Mouse (Mus musculus): ENCODE results near the gene Cdca3.

Gene Cdca3

DNA sequence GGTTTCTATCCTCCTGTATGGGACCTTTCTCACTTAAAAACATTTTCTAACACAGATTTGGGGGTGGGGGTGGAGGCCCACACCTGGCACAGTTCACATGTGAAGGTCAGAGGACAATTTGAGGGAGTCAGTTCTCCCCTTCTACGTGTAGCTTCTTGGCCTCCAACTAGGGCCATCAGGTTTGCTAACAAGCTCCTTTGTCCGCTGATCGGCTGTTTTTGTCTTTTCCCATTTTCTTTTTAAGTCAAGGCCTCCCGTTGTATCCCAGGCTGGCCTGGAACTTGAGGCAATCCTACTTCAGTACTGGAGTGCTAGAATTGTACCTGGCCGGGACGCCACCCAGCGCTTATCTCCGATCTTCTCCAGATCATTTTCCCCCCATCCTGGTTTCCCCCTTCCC is 2.3 kb downstream of the Cdca3 start:
- 90% methylated on average over 8 of the region's 8 CpGs for WGBS

DNA sequence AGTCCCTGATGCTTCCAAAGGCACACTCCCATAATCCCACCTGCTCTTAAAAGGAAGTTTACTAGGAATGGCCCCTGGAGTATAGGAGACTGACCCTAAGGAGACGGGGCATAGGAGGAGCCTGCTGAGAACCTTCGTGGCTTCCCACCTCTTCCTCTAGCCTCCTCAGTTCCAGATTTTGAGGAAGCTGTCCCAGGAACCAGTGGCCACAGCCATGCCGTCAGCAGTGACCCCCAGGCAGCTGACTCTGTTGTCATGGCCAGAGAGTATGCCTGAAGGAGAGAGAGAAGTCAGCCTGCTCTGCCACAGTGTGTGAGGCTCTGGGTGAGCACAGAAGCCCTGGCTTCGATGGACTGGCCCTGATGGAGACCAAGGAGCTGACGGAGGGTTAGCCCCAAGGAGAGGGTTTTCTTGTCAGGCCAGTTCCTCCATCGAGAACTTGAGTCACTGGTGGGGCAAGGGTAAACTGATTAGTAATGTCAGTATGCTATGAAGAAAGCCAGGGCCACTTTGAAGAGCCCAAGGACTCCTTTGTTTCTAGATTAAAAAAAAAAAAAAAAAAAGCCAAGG is 5.2 kb downstream of the Cdca3 start:
- 88% methylated on average over 6 of the region's 6 CpGs for WGBS

DNA sequence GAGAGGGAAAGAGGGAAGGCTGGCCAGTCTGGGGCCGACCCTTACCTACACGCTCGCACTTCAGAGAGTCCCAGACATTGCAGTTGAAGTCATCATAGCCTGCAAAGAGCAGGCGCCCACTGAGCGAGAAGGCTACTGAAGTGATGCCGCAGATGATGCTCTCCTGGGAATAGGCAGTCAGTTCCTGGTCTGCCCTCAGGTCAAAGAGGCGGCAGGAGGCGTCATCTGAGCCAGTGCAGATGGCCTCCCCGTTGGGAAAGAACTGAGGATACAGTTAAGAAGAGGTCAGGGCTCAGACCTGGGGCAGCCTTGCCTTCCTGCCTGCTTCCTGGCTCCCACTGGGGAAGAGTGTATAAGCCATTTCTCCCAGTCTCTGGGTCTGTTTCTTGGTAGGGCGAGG is 6.2 kb downstream of the Cdca3 start:
- WGBS: 81% methylated on average over 10 of the region's 10 CpGs

DNA sequence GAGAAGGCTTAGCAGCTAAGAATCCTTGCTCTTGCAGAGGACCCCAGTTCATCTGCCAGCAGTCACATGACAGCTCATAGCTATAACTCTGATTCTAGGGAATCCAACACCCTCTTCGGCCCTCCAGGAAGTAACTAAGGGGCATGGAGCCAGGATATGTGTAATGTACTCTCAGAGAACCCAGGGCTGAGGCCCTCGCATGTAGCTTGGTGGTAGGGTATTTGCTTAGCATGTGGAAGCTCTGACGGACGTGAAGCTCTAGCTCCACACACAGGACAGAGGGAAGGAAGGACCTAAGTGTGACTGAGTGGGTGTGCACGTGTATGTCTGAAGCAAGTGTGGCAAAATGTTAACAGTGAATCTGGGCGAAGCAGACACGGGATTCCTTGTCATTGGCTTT is 7.1 kb downstream of the Cdca3 start:
- WGBS: 64% methylated on average over 7 of the region's 7 CpGs

DNA sequence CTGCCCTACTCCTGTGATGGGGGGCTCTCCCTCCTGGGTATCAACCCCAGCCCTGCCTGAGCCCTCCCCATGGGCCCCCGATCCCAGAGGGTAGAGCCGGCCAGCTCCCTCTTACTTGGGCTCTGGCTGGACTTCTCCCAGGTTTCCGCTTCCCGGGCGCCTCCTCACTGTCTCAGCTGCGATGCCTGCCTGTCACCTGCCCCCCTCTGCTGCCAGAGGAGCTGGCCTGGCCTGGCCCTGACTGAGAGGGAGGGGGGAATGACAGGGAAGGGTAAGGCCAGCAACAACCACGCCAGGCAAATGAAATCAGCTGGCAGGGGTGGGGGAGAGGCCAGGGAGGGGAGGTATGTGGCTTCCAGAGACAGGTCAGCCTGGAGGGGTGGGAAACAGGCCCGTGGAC is 10.5 kb downstream of the Cdca3 start:
- whole genome bisulfite sequencing: 34% methylated on average over 8 of the region's 8 CpGs

DNA sequence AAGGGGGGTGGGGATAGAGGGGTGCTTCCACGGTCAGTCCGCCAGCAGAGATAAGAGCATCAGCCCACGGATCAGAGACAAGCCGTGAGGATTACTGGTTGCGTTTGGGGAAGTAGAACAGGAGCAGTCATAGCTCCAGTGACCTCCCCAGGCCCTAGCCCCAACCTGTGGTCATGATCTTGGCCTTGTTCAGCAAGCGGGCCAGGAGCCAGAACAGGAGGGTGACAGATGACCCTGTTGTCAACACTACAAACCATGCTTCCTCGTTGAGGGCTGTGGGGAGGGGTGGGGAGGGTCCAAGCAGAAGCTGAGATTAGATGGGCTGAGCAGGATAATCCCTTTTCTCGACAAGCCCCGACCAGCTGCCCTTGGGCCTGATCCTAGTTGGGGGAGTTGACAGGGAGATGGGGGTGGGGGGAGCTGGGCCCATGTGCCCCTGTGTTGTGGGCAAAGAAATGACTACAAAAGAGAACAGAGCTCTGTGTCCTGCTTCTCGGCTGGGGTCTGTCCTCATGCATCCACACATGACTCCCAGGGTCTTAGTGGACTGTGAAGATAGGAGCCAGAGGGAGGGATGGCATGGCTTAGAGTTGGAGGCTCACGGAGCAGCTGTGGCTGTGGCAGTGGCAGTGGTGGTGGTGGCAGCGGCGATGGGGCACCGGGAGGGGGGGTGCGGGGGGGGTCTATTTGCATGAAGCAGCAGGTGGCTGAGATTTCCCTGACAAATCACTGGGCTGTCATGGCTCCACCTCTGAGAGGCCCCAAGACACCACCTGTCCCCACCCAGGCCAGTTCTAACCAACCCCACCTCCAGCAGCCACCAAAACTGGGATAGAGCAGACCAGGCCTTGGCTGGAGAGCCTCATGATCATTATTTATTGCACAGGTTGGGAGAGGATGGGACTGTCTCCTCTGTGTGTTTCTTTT is 11.2 kb downstream of the Cdca3 start, which contains the start of gene Gnb3:
Gnb3 (minus strand) TSS at position 35 of the 927 bp plus-strand sequence.
- WGBS: 51% methylated on average over 15 of the region's 15 CpGs

DNA sequence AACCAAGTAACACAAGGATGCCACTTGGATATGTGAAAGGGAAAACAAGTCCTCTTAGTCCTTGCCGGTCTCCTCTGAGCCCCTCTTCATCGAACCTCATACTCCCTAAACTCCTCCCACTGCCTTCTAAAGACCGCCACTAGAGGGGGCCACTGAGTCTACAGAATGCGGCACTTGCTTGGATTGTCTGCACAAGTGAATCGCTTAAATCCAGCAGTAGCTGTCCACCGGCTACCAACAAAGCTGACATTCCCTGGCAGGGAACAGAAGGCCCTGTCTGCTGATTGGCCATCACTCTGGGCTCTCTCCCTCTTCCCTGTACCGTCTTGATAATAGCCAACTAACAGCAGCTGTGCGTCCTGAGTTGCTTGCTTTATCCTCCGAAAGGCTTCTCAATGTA is 18.0 kb downstream of the Cdca3 start:
- WGBS: 11% methylated on average over 9 of the region's 9 CpGs

DNA sequence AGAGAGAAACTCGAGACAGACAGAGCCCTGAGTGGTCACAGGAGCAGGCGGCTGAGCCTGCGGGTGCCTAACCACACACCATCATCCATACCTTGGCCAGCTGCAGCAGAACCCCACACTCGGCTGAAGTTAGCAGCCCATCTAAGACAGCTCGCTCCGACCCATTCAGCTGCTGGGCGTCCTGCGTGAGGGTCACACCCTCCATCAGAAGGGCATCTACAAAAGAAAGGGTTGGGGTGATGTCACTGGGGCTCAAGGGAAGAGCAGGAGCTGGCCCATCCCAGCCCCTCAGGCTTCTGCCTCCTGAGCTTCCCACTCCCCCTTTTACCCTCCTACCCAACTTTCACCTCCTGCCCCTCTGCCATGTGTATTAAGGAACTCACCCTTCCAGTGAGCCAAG is 21.2 kb downstream of the Cdca3 start:
- WGBS: 87% methylated on average over 8 of the region's 8 CpGs

DNA sequence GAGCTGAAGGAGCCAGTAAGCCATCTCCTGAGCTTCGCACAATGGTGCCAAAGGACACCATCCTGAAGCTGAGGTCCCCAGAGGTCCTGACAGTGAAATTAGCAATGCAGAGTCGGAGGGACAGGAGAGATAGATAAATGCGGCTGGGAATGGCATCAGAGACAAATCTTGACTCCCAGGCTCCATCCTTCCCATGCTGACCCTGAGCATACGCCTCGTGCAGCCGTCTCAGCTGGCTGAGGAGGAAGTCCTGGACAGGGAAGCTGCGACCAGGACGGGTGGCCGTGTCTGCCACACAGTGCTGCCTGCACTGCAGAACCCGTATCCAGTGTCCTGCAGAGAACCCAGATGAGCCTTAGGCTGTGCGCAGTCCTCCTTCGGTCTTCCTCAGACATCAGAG is 25.3 kb downstream of the Cdca3 start:
- WGBS: 83% methylated on average over 12 of the region's 12 CpGs

DNA sequence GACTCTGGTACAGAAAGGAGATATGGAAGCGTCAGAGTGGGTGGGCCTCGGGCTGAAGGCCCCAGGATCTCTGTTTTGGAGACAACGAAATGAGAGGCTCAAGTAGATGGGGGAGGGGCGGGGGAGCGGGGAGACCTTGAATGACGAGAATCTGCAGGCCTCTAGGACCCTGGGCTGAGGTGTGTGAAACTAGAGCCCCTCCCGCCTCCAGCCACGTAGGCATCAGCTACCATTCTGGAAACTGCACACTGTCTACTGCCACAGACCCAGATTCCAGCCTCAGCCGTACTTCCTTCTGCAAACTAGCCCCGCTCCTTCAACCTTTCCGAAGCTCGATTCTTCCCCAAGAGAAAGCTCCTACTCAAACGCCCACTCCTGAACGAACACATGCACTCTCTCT is 27.0 kb downstream of the Cdca3 start:
- 19% methylated on average over 14 of the region's 14 CpGs for WGBS

DNA sequence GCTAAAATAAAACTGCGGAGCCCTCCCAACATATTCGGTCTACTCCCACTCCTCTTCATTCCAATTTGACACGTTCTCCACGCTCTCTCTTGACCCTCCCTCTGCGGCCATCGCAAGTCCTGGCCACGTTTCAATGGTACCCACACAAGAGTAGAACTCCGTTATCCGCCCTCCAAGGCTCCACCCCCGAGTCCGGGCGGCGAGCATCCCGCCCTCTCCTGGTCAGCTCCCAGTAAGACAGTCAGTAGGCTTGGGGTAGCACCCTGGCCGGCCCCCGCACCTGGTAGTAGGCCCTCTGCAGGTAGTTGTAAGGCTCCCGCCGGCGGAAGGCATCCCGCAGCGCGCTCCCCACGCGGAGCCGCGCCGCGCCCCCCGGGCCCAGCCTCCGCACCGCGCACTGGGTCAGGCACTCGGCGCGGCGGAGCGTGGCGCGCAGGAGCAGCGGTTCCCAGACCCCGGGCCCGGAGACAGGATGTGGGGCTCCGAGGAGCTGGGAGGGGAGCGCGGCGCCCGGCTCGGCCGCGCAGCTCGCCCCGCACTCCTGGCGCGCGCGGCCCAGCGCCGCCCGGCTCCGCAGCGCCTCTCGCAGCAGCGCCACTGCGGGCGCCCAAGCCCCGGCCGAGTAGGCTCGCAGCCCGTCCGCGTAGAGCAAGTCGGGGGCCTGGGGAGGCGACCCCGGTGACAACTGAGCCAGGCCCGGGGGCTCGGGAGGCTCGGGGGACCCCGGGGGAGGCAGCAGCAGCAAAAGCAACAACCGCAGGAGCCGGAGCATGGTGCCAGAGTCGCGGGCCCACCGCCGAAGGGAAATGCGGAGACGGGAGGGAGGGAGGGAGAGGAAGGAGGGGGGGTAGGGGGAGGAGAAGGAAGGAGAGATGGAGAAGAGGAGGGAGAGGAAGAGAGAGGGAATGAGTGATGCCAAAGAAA is 27.8 kb downstream of the Cdca3 start, which contains the start of gene P3h3:
P3h3 (minus strand) TSS at position 837 of the 924 bp plus-strand sequence.
- under 1% methylated on average over 82 of the region's 86 CpGs for WGBS

DNA sequence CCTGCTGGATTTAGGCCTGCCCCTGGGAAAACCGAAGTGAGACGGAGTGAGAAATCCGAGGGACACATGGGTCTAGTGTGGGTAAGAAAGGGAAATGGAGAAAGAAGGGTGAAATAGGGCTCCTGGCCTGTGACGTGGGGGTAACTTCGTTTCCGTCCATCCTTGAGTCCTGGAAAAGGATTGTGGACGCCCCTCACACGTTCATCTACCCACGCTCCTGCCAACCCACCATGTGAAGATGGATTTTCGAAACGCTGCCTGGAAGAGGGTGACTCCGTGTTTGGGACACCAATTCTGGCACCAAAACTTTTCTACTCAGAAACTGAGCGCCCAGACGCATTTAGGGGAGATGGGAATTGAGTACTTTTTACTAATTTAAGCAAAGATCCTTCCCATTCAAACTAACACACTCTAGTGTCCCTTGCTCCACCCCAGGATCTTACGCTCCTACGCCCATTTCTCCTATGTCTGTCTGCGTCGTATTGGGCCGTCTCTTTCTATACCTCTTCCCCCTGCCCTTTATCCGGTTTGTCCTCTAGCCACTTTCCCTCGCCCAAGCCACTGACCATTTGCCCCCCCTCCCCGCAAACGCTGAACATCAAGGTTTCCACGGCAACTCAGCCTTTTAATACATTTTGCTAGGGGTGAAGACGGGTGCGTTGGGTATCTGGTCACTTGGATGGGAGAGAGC is 28.6 kb downstream of the Cdca3 start:
- 19% methylated on average over 26 of the region's 26 CpGs for WGBS

DNA sequence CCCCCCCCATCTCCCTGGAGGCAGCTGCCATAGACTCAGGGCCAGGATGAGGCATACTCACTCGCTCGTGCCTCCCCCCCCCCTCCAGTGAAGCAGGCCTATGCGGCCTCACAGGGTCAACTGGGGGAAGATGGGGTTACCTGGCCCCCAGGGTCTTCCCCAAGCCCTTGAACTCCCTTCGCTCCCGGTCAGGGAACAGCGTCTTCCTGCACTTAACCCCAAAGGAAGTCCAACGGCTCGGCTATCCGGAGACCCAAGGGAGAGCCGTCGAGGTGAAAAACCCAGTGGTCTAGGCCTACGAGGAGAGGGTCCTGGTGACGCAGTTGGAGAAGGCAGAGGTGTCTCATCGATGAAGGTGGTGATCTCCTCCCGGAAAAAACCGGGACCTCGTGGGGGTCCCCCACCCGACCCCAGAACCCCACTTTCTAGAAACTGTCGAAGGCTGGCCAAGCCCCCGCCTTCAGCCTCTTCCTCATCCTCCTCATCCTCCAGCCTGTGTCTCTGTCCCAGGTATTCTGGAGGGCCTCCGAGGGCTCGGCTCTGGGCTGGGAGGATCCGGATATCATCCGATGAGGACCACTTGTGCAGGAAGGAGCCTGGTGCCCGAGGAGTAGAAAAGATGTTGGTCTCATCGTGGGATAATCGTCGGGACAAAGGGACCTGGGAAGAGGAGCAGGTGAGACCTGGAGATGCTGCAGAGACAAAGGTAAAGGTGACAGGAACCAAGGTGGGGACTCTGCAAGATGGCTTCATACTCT is 29.4 kb downstream of the Cdca3 start:
- WGBS: 67% methylated on average over 28 of the region's 28 CpGs

DNA sequence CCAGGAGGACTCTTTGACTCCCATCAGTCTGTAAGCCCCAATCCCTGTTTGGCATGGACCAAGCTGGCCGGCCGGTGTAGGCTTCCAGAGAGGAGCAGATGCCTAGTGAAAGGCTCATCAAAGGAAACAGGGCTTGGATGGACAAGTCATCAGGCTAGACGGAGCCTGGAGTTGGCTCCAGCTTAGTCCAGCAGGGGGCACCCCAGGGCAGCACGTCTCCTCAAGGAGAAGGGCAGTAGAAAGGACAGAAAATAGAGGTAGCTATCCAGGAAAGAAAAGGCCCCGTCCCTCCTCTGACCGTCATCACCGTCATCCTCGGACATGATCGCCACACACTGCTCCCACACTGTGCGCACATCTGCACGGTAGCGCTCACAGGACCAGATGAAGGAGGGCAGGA is 30.4 kb downstream of the Cdca3 start:
- WGBS: 5% methylated on average over 12 of the region's 12 CpGs

DNA sequence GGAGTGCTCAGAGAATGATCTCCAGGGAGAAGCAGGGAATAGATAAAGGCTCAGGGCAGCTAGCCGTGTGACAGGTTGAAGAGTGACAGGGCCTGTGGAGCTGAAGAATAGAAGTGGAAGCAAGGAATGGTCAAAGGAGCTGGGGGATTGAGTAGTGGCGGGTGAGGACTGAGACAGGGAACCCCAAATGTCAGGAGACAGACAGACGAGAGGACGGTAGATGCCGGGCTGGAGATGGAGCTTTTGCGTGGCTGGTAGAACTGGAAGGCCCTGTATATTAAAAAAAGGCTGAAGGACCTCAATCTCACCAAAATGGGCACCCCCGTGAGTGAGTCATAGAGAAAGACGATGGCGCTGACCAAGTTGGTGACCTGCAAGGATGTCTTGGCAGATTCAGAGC is 31.2 kb downstream of the Cdca3 start:
- 38% methylated on average over 9 of the region's 9 CpGs for WGBS

DNA sequence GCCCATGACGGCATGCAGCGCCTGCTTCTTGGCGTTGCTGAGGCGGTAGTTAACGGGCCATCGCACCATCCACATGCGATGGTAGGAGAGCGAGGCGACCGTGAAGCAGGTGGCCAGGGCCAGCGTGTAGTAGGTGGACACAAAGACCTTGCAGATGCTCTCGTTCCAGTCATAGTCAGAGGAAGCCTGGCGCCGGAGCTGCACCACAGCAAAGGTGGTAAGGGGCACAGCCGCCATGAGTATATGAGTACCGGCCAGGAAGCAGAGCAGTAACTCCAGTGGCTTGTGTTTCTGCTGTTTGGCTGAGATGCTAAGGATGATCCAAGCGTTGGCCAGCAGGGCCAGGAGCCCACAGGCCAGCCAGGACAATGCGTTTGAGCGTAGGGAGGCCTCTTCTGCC is 31.9 kb downstream of the Cdca3 start:
- WGBS: 48% methylated on average over 19 of the region's 19 CpGs

DNA sequence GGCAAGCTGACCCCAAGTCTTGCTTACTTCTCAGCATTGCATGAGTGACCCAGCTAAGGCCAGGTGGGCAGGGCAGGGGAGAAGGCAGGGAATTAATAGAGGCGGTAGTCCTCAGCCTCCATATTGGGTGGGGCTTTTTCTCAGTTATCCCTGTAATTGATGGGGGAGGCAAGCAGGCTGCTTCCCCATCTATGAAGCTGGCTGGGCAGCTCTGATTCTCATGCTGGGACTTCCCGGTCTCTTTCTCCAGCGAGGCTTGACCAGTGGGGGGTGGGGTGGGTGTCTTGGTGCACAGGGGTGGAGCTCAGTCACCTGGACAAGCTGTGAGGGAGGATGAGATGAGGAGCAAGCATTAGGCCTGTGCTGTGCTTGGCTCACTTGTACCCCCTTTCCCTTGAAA is 32.5 kb downstream of the Cdca3 start:
- WGBS: 34% methylated on average over 3 of the region's 3 CpGs

DNA sequence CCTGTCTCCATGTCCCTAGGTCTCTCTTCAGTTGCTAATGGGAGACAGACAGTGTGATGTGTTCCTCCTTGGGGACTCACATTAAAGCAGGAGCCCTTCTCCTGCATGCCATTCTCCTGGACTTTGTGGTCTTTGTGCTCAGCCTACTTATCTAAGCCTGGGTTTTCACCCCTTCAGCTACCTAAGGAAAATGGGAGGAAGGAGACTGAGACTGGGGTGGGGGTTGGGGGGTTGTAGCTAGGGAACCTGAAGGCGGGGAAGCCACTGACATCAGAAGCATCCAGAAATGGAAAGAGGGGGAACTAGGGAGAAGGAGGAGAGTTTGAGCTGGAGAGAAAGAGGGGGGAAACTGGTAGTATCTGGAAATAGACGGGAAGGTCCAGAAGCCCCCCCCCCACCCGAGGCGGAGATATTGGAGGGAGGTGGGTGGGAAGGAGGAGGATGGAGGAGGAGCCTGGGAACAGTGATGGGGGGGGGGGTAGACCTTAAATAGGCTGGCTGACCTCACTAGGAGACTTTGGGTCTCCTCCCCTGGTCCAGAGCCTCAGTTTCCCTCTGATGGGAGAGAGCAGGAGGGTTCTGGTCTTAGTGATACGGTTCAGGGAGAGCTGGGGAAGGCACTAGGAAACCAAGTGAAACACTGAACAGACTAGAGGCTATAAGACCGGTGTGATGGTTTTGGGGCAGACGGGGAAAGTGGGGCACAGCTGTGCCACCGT is 33.2 kb downstream of the Cdca3 start:
- WGBS: 7% methylated on average over 8 of the region's 8 CpGs

DNA sequence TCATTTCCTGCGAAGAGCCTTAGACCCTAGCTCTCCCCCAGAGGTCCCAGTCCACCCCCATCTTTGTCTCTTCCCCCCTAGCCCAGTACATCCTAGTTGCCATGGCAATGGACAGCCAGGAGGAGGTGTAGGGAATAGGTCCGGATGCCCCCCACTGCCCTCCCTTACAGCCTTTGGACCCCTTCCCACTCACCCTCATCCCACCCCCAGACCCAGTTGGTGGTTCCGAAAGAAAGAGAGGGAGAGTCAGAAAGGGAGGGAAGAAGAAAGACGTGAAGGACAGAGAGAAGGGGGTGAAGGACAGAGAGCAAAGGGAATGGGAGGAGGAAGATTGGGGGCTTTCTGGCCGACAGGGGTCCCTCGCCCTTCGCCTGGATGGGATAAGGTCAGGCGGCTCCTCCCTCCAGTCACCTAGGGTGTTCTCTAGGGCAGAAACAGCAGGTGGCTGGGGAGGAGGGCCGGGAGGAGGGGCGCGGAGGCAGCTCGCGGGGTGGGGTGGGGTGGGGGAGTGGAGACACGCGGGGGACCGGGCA is 33.8 kb downstream of the Cdca3 start:
- WGBS: 1% methylated on average over 16 of the region's 16 CpGs

All from cerebral cortex, adult 2 months (tissue).